Mouse (Mus musculus): ENCODE measurements at regions not wholly inside any gene's neighbourhood (a gene's known extent, or its start where the extent isn't known, plus 50 kb on each side); places are given as distances from the start of the nearest gene placed in this dataset.
"Not testable (repeated sequence)": the region's sequence is repeated elsewhere in the genome, so short reads cannot be mapped to it uniquely, and the experiment has no call there.

DNA sequence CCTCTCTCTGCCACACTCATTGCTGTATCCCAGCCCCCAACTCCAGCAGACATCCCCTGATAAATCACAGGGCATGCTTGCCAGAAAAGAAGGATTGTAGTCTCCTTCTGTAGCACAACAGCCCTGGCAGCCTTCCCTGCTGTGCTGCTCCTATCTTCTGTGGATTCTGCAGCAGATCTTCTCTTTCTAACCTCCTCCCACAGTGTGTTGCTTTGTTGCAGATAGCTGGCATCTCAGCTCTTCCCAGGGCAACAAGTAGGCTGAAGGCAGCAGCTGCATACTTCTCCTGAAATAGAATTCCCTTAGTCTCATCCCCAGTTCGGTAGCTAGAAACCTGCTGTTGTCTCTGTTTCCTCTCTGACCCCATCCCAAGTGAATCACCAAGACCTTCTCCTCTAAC lies 77.7 kb downstream of the Amer1 start:
- no peak for DNase-seq

DNA sequence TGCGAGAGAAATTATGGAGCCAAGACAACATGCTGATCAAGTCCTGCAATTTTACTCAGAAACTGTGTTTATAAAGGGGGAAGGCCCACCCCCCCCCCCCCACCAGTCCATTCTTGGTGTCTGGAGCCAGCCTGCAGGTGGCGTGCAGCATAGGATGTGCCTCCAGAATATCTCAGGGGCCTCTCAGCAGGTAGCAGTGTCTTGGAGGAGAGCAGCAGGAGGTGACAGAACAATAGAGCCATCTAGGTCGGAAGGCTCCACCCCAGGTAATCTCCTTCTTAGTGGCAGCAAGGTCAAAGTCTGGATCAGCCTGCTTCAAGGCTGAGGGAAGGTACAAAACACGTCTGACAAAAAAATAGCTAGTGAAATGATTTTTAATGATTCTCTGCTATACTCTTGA lies 79.3 kb downstream of the Amer1 start:
- DNase-seq, result not testable (repeated sequence)

DNA sequence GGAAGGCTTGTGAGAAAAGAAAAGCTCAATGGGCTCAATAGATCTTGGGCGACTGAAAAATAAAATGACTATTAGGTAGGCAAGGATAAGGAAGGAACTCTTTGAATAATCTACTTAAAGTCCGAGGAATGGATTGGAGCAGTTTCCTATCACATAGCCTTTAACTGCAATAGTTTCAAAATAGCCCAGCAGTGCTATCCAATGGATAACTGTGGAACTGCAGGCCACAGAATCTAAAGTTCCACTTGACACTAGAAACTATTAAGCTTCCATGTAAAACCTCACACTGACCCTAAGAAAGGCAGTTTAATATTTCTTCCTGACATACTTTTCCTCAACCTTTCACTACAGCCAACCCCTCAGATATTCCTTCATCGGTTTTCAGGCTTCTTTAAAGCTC lies 85.6 kb downstream of the Amer1 start:
- DNase-seq, result peak; percentile 0

Data from adrenal gland, postnatal 25 days (tissue).